Mouse (Mus musculus) gastrocnemius, adult 8-10 months (tissue): Measurements from ENCODE around the gene Trpm3. TPM values are rescaled to one million over a fixed set of nuclear protein-coding genes. Genes with fewer than 3 reads are reported as not detected.

ENCODE experiments used
- DNase-seq, 2 experiments: peaks; one replicate each; pipeline ENCODE4 v3.0.0; 2022; ENCODE audit warnings: low spot score in 2 of 2
- total RNA-seq, 4 experiments: library from RNA; stranded (reverse); gene quantifications; 2 replicates each; pipeline ENCODE4 v1.2.4; 2022

The Trpm3 gene
- total RNA-seq, 4 experiments from 2014 or later = 0.24 to 0.63 (median 0.40) TPM

GRCm38 (mm10) chr19:22303952-22304655, 165.3 kb downstream of the Trpm3 start:
- DNase-seq = peak; percentile 45 to 49

- DNase-seq = no peak
These were observed 169.2 kb downstream of the Trpm3 start for GRCm38 (mm10) chr19:22308081-22308480.

- no peak for DNase-seq
These were observed 178.5 kb downstream of the Trpm3 start for GRCm38 (mm10) chr19:22317306-22317705.

- no peak for DNase-seq
These were observed 188.0 kb downstream of the Trpm3 start for GRCm38 (mm10) chr19:22326813-22327212.

GRCm38 (mm10) chr19:22327226-22327625, 188.4 kb downstream of the Trpm3 start:
- no peak for DNase-seq

- DNase-seq = no peak
These were observed 197.4 kb downstream of the Trpm3 start for GRCm38 (mm10) chr19:22336278-22336677.

GRCm38 (mm10) chr19:22337468-22337867, 198.6 kb downstream of the Trpm3 start:
- DNase-seq = no peak

GRCm38 (mm10) chr19:22338927-22339326, 200.1 kb downstream of the Trpm3 start:
- no peak for DNase-seq

- DNase-seq = no peak
These were observed 215.2 kb downstream of the Trpm3 start for GRCm38 (mm10) chr19:22354037-22354541.

GRCm38 (mm10) chr19:22386890-22387289, 248.0 kb downstream of the Trpm3 start:
- DNase-seq = peak in 1 of 2 experiments; percentile 4

GRCm38 (mm10) chr19:22394700-22395099, 255.9 kb downstream of the Trpm3 start:
- DNase-seq = no peak

- no peak for DNase-seq
These were observed 265.2 kb downstream of the Trpm3 start for GRCm38 (mm10) chr19:22404049-22404448.

GRCm38 (mm10) chr19:22418239-22418638, 279.4 kb downstream of the Trpm3 start:
- no peak for DNase-seq

- DNase-seq = no peak
These were observed 298.4 kb downstream of the Trpm3 start for GRCm38 (mm10) chr19:22437207-22437606.

GRCm38 (mm10) chr19:22447418-22448339, 308.8 kb downstream of the Trpm3 start:
- no peak for DNase-seq

GRCm38 (mm10) chr19:22448340-22449288, 309.8 kb downstream of the Trpm3 start:
- DNase-seq = no peak

GRCm38 (mm10) chr19:22451290-22451689, 312.4 kb downstream of the Trpm3 start:
- DNase-seq = no peak

- no peak for DNase-seq
These were observed 318.1 kb downstream of the Trpm3 start for GRCm38 (mm10) chr19:22456935-22457334.

GRCm38 (mm10) chr19:22462043-22462442, 323.2 kb downstream of the Trpm3 start:
- no peak for DNase-seq

GRCm38 (mm10) chr19:22463506-22463905, 324.7 kb downstream of the Trpm3 start:
- DNase-seq = no peak

GRCm38 (mm10) chr19:22469608-22470007, 330.8 kb downstream of the Trpm3 start:
- no peak for DNase-seq
